Comparison of ENCODE assay signal across 8 mouse cellular contexts in the genomic region with DNA sequence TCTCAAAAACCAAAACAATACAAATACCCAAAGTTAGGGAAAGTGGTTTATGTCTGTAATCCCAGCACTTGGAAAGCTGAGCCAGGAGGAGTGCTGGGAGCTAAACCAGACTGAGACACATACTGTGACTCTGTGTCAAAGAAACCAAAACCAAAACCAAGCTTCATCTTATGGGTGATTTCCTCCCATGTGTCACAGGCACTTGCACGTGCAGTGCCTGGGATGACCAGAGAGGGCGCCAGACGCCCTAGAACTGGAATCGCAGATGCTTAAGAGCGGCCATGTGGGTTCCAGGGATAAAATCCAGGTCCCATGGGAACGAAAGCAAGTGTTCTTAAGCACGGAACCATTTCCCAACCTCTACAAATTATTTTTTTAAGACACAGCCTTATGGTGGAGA.
DNase-seq lines count a peak whose midpoint lies in the region; ATAC-seq and TF ChIP-seq lines count a peak whose summit lies in the region.

No protein-coding gene starts in this region.

- H3K27me3 ChIP-seq in cerebellum, adult 2 months (ENCODE audit: control insufficient read depth, insufficient read depth, low read length): no peaks in the 10 kb centered on the region; the same call in 1 of the 2 replicates
- H3K27me3 ChIP-seq in liver, adult 2 months (ENCODE audit: control insufficient read depth, insufficient read depth, low read length): no peaks in the 10 kb centered on the region
- H3K27me3 ChIP-seq in liver, embryonic 11.5 days (replicated peaks; ENCODE audit: control insufficient read depth, insufficient read depth, low read length): no peaks in the 10 kb centered on the region
- H3K27me3 ChIP-seq in lung, embryonic 14.5 days (ENCODE audit: insufficient read depth, low read length): no peaks in the 10 kb centered on the region

- H3K9me3 ChIP-seq in liver, embryonic 11.5 days (ENCODE audit: control insufficient read depth, low read length): no peaks in the 10 kb centered on the region
- H3K9me3 ChIP-seq in lung, embryonic 14.5 days (ENCODE audit: low read depth, low read length): no peaks in the 10 kb centered on the region

- H3K4me1 ChIP-seq in cerebellum, adult 2 months (ENCODE audit: control insufficient read depth, insufficient read depth, low read length): no peaks in the 10 kb centered on the region
- H3K4me1 ChIP-seq in liver, adult 2 months (ENCODE audit: control insufficient read depth, insufficient read depth, low read length): peaks cover 29% of the 10 kb centered on the region
- no peaks in the 10 kb centered on the region for H3K4me1 ChIP-seq in liver, embryonic 11.5 days (replicated peaks; ENCODE audit: control insufficient read depth, insufficient read depth, low read length)
- H3K4me1 ChIP-seq in bone marrow, adult 2 months (ENCODE audit: control insufficient read depth, insufficient read depth, low read length): peaks cover 3% of the 10 kb centered on the region
- peaks cover 4% of the 10 kb centered on the region for H3K4me1 ChIP-seq in lung, embryonic 14.5 days (ENCODE audit: insufficient read depth)

- no peak overlapping the region for H3K4me3 ChIP-seq in cerebellum, adult 2 months (replicated peaks; ENCODE audit: insufficient read depth, low read depth, low read length)
- no peak overlapping the region for H3K4me3 ChIP-seq in liver, adult 2 months (ENCODE audit: insufficient read depth, low read depth, low read length)
- H3K4me3 ChIP-seq in liver, embryonic 11.5 days (ENCODE audit: low read depth, low read length): no peak overlapping the region
- H3K4me3 ChIP-seq in bone marrow, adult 2 months (replicated peaks; ENCODE audit: control insufficient read depth, low read depth, low read length): no peak overlapping the region
- H3K4me3 ChIP-seq in lung, embryonic 14.5 days (ENCODE audit: low read depth, low read length): no peak overlapping the region

- H3K9ac ChIP-seq in liver, adult 2 months (ENCODE audit: low read depth, low read length): no peak overlapping the region
- H3K9ac ChIP-seq in liver, embryonic 11.5 days (ENCODE audit: low read depth, low read length): no peak overlapping the region
- H3K9ac ChIP-seq in lung, embryonic 14.5 days: no peak overlapping the region

- ATAC-seq in liver, embryonic 11.5 days (replicated peaks; ENCODE audit: low FRiP score): no peak
- ATAC-seq in lung, embryonic 14.5 days (ENCODE audit: insufficient read depth): no peak

- H3K36me3 ChIP-seq in liver, adult 2 months (ENCODE audit: control insufficient read depth, insufficient read depth, low read length): no peaks in the 10 kb centered on the region; the same call in 1 of the 2 replicates
- H3K36me3 ChIP-seq in liver, embryonic 11.5 days (ENCODE audit: control insufficient read depth, insufficient read depth, low read length): no peaks in the 10 kb centered on the region
- no peaks in the 10 kb centered on the region for H3K36me3 ChIP-seq in lung, embryonic 14.5 days (ENCODE audit: insufficient read depth)

- no peak overlapping the region for H3K27ac ChIP-seq in cerebellum, adult 2 months (ENCODE audit: insufficient read depth, low read length)
- peak overlapping the region; percentile 88 for H3K27ac ChIP-seq in liver, adult 2 months (replicated peaks; ENCODE audit: insufficient read depth, low read depth, low read length)
- no peak overlapping the region for H3K27ac ChIP-seq in liver, embryonic 11.5 days (ENCODE audit: low read depth, low read length)
- no peak overlapping the region for H3K27ac ChIP-seq in bone marrow, adult 2 months (ENCODE audit: control insufficient read depth, insufficient read depth, low read depth, low read length, poor library complexity)
- no peak overlapping the region for H3K27ac ChIP-seq in lung, embryonic 14.5 days (ENCODE audit: low read depth)

- DNase-seq in cerebellum, adult 2 months: no peak
- DNase-seq in cerebellum, adult 11-12 months: no peak
- peak; percentile 71 for DNase-seq in liver, adult 2 months (ENCODE audit: extremely low read depth, low read depth, low spot score)
- DNase-seq in liver, embryonic 11.5 days (ENCODE audit: low spot score): no peak
- peak; percentile 46 to 64 for DNase-seq in heart, postnatal 36 days
- peak; percentile 76 for DNase-seq in lung, embryonic 14.5 days
- DNase-seq in spleen, postnatal 36 days (ENCODE audit: low spot score in 2 of 2): peak; percentile 29 to 57

- no peak overlapping the region for H3K4me2 ChIP-seq in liver, embryonic 11.5 days
- H3K4me2 ChIP-seq in lung, embryonic 14.5 days: no peak overlapping the region

- WGBS in cerebellum, adult 2 months: 35% methylated on average over 7 of the region's 7 CpGs
- 30% methylated on average over 7 of the region's 7 CpGs for WGBS in liver, adult 2 months
- 42% methylated on average over 7 of the region's 7 CpGs for WGBS in liver, embryonic 11.5 days
- WGBS in bone marrow, adult 2 months: 35% methylated on average over 7 of the region's 7 CpGs
- 46% methylated on average over 7 of the region's 7 CpGs for WGBS in lung, embryonic 14.5 days

- peaks cover 11% of the 10 kb centered on the region; the same call in 1 of the 2 replicates for H3K79me2 ChIP-seq in liver, adult 2 months (ENCODE audit: control insufficient read depth, insufficient read depth, low read length)

- no peak for TF ChIP-seq POLR2A in cerebellum, adult 2 months (IDR thresholded peaks at IDR 0.05; ENCODE audit: borderline replicate concordance, insufficient read depth, low read length)
- no peak for TF ChIP-seq POLR2A in liver, adult 2 months (IDR thresholded peaks at IDR 0.05; ENCODE audit: extremely low read depth, insufficient read depth, low read length)
- no peak for TF ChIP-seq POLR2A in bone marrow, adult 2 months (IDR thresholded peaks at IDR 0.05; ENCODE audit: borderline replicate concordance, control insufficient read depth, low read depth, low read length)

- intact Hi-C loops in heart, postnatal 36 days (cut with DNase I): no loop called here

- peak; percentile 34; the same call in 1 of the 2 replicates for TF ChIP-seq CTCF in cerebellum, adult 2 months (IDR thresholded peaks at IDR 0.05; ENCODE audit: borderline replicate concordance, insufficient read depth, low read depth, low read length)
- TF ChIP-seq CTCF in liver, adult 2 months (IDR thresholded peaks at IDR 0.05; ENCODE audit: low read depth, low read length): peak; percentile 93
- peak; percentile 84 for TF ChIP-seq CTCF in bone marrow, adult 2 months (IDR thresholded peaks at IDR 0.05; ENCODE audit: control insufficient read depth, insufficient read depth, low read length)
- peak; percentile 72 for TF ChIP-seq CTCF in lung, embryonic 14.5 days (IDR thresholded peaks at IDR 0.05; ENCODE audit: low read depth)

Comparison
In these comparisons a context has a peak if more than half of its experiments do, and no peak if none do; other contexts are left out.
1. DNase-seq: peak in liver, adult 2 months (single experiment), heart, postnatal 36 days (2 of 2), lung, embryonic 14.5 days (single experiment) and spleen, postnatal 36 days (2 of 2); none in cerebellum, adult 2 months (0 of 2), cerebellum, adult 11-12 months (single experiment) and liver, embryonic 11.5 days (single experiment).
2. CTCF ChIP-seq: peak in every context shown above with its lines; median percentile 93 in liver, adult 2 months; 84 in bone marrow, adult 2 months; 72 in lung, embryonic 14.5 days; 34 in cerebellum, adult 2 months.